Mouse (Mus musculus): Measurements from ENCODE around the gene Myo16.

The Myo16 gene

DNA sequence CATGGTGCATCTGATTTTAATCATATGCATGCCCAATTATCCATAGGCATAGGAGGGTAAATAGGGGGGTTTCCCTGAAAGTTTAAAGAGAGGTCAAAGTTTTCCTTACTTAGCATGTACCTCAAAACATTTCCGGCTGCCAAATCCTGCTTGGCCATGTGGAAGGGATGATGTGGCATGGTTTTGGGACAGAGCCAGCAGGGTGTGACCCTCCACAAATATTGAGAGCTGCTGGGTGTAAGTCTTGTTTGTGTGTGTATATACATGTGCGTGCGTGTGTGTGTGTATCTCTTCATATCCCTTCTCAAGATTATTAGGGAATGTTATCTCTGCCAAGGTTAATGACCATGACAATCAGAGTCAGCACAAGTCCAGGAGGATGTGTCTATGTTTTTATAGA, 150.3 kb downstream of the Myo16 start:
- no peak for DNase-seq (ENCODE audit: low spot score)

- no peak for DNase-seq (ENCODE audit: low spot score)
These were observed 151.0 kb downstream of the Myo16 start for GRCm38 (mm10) chr8:10304721-10305120.

DNA sequence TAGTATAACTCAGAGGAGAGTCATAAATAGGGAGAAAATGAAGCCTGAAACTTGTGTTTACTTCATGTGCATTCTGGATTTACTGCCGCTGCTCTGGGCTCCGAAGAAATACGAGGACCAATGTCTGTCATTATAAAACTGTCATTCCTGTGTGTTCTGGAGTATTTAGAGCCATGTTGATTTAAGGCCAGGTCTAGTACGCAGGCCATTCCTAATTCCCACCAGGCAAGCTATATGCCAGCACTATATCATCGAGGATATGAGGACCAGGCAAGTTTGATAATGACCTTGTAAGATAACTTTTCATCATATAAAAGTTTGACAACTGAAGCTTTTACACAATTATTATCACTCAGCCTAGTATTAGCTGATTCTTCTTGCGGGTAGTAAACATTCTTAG, 153.6 kb downstream of the Myo16 start:
- no peak for DNase-seq (ENCODE audit: low spot score)

- DNase-seq (ENCODE audit: low spot score), result no peak
These were observed 154.2 kb downstream of the Myo16 start for GRCm38 (mm10) chr8:10307770-10308476.

GRCm38 (mm10) chr8:10310470-10310869, 156.8 kb downstream of the Myo16 start:
- no peak for DNase-seq (ENCODE audit: low spot score)

DNA sequence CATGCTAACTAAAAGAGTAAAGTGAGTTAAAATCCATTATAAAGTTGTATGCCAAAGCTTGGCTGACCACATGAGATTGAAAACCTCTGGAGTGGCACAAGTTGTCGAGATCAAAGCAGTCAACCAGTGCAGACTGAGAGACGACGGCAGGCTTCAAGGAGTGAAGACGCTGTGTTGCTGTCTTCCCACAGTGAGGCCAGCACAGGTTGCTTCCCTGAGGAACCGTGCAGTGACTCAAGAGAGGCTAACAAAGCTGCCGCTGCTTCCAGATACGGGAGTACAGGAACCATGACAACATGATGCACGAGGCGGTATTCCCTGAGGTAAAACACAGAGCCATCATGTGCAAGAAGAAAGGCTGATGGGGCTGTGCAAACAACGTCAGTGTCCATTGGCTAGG, 158.6 kb downstream of the Myo16 start:
- no peak for DNase-seq (ENCODE audit: low spot score)

DNA sequence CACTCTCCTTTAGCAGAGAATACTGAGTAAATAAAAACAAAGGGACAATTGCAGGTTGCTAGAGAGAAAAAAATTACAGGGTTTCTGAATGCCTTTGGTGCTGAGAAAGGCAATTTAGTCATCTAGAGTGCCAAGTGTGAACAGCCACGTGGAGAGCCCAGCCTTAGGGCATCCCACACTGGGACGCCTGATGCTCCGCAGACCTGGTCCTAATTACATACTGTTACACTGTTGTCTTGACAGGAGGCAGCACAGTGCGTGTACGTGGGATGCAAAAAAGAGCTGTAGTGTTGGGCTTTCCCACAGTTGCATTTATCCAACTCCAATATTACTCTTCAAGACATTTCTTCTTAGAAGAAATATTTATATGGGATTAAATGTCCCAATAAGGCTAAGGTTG, 162.5 kb downstream of the Myo16 start:
- no peak for DNase-seq (ENCODE audit: low spot score)

GRCm38 (mm10) chr8:10318103-10318502, 164.4 kb downstream of the Myo16 start:
- DNase-seq (ENCODE audit: low spot score), result no peak

DNA sequence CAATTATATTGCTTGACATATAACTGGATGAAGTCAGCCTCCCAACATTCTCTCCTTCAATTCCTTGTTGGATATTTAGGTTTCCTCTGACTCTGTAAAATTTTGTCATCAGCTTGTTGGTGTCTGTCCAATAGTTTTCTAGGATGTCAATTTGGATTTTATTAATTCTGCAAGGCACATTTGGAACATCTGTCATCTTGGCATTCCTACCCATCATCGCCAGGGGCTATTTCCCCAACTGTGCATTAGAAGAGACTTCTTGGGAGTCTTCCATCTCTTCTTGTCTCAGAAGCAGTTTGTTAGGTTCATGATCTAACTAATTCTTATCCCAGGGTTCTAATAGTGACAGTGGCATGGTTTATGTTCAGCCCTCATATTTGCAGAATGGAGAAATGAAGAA, 196.7 kb downstream of the Myo16 start:
- no peak for DNase-seq (ENCODE audit: low spot score)

DNA sequence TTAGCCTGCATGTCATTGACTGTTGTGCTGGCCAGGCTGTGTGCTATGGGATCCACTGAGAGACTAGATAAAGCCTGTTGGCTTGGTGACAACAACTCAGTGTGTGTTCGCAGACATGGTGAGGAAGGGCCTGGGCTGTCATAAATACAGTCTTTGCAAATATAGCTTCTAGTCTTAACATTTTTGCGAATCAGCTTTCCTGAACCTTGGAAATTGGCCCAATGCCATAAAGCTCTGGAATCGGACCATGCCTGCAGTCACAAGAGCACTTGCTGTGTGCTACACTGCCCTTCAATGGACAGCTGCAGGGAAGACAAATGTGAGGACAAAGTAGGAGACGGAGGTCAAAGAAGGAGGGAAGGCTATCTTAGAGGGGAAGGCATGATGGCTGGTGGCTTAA, 205.0 kb downstream of the Myo16 start:
- no peak for DNase-seq (ENCODE audit: low spot score)

DNA sequence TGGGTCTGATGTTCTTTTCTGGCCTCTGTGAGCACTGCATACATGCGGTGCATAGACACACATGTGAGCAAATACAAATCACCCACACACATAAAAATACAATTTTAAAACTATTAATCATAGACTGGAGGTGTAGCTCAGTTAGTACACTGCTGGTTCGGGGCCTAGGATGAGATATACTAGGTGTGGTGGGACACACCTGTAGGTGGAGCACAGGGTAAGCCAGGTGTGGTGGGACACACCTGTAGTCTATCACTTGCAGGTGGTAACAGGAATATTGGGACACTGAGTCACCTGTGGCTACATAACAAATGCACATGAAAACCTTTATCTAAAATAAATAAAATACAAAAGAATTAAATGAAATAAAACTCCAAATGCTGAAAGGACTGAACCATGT, 209.2 kb downstream of the Myo16 start:
- no peak for DNase-seq (ENCODE audit: low spot score)

- no peak for DNase-seq (ENCODE audit: low spot score)
These were observed 210.1 kb downstream of the Myo16 start for GRCm38 (mm10) chr8:10363654-10364406.

DNA sequence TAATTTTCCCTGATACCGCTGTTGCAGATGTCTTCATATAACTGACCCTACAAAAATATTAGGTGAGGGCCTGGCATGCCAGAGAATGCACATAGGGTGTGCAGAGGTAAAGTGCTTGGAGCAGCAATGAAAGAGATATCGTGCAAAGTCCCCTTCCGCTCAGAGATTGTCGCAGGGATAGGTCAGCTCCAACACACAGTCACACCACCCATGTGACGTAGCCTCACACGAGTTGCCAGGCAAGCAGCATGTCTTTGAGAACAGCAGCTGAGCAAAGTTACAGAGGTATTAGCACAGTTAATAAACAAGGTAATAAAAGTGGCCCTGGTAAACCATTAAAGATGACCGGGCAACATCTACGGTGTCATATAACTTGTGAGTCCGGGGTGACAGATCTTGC, 212.4 kb downstream of the Myo16 start:
- no peak for DNase-seq (ENCODE audit: low spot score)

- DNase-seq (ENCODE audit: low spot score), result no peak
These were observed 218.9 kb downstream of the Myo16 start for GRCm38 (mm10) chr8:10372571-10372970.

GRCm38 (mm10) chr8:10387143-10387542, 233.4 kb downstream of the Myo16 start:
- no peak for DNase-seq (ENCODE audit: low spot score)

- DNase-seq (ENCODE audit: low spot score), result no peak
These were observed 237.5 kb downstream of the Myo16 start for GRCm38 (mm10) chr8:10391096-10391683.

- DNase-seq (ENCODE audit: low spot score), result no peak
These were observed 238.2 kb downstream of the Myo16 start for GRCm38 (mm10) chr8:10391913-10392312.

DNA sequence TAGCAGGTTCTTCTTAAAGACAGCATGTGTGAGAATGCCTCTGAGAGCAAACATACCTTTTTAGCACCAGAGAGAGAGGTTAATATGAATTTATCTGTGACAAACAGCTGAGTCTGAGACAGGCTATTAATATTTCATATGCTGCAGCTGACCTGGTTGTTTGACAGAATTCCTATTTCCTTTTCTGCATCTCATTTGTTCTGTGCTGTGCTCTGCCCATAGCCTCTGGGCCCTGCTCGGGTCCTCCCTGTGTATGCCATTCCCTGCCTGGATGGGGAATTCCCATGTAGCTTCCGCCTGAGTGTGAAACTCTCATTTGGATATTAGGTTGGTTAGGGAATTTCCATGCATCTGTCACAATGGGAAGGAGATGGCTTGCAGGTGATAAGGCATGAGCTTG, 240.8 kb downstream of the Myo16 start:
- DNase-seq (ENCODE audit: low spot score), result peak; percentile 30

DNA sequence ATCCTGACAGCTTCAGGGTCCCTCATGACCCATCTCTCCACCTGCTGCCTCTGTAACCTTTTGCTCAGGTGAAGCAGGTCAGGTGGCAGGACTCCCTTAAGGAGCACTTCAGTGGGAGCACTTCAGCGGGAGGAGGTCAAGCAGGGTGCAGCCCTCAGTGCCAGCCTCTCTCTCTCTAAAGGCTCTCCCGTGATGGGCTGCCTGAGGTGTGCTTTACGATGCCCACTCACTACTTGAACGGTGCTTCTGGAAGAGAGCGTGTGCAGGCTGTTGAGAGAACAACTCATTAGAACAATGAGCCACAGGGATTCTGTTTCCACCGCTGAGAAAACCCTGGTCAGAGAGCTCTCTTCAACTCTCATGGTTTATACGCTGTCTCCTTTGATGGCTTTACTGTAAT, 241.4 kb downstream of the Myo16 start:
- DNase-seq (ENCODE audit: low spot score), result no peak

DNA sequence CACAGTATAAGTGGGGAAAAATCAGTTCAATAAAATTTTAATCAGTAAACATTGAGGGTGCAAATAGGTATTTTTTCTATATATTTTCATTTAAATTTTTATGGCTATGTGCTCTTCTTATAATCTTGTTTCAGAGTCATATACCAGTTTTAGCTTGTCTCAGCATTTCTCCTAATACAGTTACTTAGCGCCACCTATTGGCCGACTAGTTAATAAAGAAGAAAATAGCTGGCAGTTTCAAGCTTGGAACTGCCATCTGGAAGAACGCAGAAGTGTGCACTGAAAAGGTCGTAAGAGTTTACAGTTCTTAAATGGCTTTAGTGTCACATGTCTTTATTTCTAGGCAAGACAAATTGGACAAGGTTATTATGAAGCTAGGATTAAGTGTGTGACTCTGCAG, 248.9 kb downstream of the Myo16 start:
- DNase-seq (ENCODE audit: low spot score), result peak; percentile 83

- peak; percentile 77 for DNase-seq (ENCODE audit: low spot score)
These were observed 251.8 kb downstream of the Myo16 start for GRCm38 (mm10) chr8:10405469-10405868.

DNA sequence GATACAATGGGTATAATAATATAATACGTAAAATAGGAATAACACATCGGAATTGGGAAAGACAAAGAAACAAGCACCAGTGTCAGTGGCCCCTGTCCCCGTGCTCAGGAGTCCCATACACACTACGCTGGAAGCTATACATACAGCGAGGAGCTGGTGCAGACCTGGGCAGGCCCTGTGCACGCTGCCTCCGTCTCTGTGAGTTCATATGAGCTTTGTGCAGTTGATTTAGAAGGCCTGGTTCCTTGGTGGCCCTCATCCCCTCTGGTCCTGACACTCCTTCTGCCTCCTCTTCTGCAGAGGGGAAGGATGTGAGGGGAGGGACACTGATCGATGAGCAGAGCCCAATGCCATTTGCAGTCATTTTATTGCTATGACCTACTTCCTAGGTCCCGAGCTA, 255.3 kb downstream of the Myo16 start:
- DNase-seq (ENCODE audit: low spot score), result no peak

DNA sequence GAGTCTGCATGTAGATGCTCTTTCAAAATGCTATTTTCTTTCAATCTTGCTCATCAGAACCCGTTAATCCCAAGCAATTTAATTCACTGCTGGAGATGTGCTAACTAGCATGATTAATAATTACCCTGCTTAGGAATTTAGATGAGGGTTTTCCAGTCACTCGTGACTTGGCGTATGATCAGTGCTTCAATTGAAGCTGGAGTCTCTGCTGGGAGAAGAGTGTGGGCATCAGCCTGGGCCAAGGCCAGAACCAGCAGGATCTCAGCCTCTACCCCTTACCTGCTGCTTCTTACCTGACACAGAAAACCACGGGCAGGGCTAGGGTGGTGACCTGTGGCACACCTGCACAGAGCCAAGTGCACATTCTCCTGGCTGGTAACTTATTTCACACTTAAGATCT, 257.8 kb downstream of the Myo16 start:
- DNase-seq (ENCODE audit: low spot score), result no peak

Measured in MN1 (cell line).